Mouse (Mus musculus): ENCODE results near the gene Gm10100. TPM values are rescaled to one million over a fixed set of nuclear protein-coding genes. Genes with fewer than 3 reads are reported as not detected.
"Not testable (repeated sequence)": the region's sequence is repeated elsewhere in the genome, so short reads cannot be mapped to it uniquely, and the experiment has no call there.

Gm10100 gene
- polyA plus RNA-seq, 1 experiment from 2014 or later = not detected

DNA sequence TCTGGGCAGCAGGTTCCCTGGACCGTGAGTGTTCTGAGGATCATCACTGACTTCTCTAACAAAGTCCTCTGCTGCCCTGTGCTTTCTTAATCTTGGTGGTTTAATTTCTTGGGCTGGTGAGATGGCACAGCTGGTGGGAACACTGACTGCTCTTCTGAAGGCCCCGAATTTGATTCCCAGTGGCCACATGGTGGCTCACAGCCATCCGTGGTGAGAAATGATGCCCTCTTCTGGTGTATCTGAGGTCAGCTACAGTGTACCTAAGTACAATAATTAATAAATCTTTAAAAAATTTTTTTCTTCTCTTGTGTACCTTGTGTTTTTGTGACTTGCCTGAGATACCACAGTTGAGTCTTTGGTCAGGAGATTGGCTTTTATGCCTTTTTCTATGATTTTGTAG, 26.0 kb downstream of the Gm10100 start:
- H3K36me3 ChIP-seq (ENCODE audit: insufficient read depth); ATAC-seq (ENCODE audit: insufficient read depth); H3K9ac ChIP-seq; H3K27ac ChIP-seq (ENCODE audit: low read depth); H3K9me3 ChIP-seq (ENCODE audit: low read depth, low read length); H3K4me3 ChIP-seq (ENCODE audit: low read depth, low read length); H3K27me3 ChIP-seq (ENCODE audit: insufficient read depth, low read length); H3K4me1 ChIP-seq (ENCODE audit: insufficient read depth); H3K4me2 ChIP-seq: not testable (repeated sequence)
- peak; percentile 21 for DNase-seq
- WGBS = 47% methylated on average over 3 of the region's 3 CpGs
- TF ChIP-seq CTCF (IDR thresholded peaks at IDR 0.05; ENCODE audit: low read depth) = 0 out of 2 replicates have a peak, but pooled peaks have one; percentile 14

DNA sequence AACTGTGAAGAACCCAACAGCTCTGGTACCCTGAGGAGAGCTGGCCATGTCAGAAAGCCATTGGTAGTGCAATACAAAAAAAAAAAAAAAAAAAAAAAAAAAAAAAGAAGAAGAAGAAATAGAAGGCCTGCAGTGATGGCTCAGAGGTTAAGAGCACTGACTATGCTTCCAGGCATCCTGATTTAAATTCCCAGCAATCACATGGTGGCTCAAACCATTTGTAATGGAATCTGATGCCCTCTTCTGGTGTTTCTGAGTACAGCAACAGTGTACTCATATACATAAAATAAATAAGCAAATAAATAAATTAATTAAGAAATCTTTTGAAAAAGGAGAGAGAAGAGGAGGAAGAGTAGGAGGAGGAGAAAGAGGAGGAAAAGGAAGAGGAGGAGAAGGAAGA, 27.2 kb downstream of the Gm10100 start:
- Histone ChIP-seq H3K36me3 (ENCODE audit: insufficient read depth) (no peaks in the 10 kb centered on the region), H3K4me3 (ENCODE audit: low read depth, low read length) (no peak overlapping the region), H3K4me2 (no peak overlapping the region), H3K27ac (ENCODE audit: low read depth) (no peak overlapping the region), H3K4me1 (ENCODE audit: insufficient read depth) (no peaks in the 10 kb centered on the region), H3K27me3 (ENCODE audit: insufficient read depth, low read length) (no peaks in the 10 kb centered on the region), H3K9me3 (ENCODE audit: low read depth, low read length) (no peaks in the 10 kb centered on the region), H3K9ac (no peak overlapping the region)
- DNase-seq (peak; percentile 10), ATAC-seq (ENCODE audit: insufficient read depth) (no peak)
- no peak for TF ChIP-seq CTCF (IDR thresholded peaks at IDR 0.05; ENCODE audit: low read depth)

DNA sequence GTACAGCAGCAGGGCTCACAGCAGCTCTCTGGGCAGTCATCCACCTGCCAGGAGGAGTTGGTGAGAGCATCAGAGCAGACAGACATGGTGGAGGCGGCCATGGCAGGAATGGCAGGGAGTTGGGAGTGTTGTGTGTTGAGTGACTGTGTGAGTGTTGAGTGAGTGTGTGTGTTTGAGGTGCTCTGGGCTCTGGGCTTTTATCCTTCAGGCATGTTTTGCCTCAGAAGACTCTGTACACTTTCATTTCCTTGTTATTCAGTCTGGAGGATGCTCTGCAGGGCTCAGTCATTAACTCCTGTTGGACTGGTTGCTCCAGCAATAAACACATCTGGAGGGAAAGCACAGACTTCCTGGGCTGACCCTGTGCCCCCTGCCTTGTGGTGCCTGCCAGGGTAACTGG, 33.3 kb downstream of the Gm10100 start, which contains the start of gene Gm3233:
TSS of gene Gm3233 (minus strand) at position 101 of the 400 bp plus-strand sequence.
- WGBS = no CpG with 5 or more reads among the region's 1 CpGs
- H3K36me3 ChIP-seq (ENCODE audit: insufficient read depth); H3K4me3 ChIP-seq (ENCODE audit: low read depth, low read length); H3K27me3 ChIP-seq (ENCODE audit: insufficient read depth, low read length); H3K4me1 ChIP-seq (ENCODE audit: insufficient read depth); H3K9me3 ChIP-seq (ENCODE audit: low read depth, low read length); H3K9ac ChIP-seq; ATAC-seq (ENCODE audit: insufficient read depth); H3K4me2 ChIP-seq; H3K27ac ChIP-seq (ENCODE audit: low read depth); DNase-seq: not testable (repeated sequence)

DNA sequence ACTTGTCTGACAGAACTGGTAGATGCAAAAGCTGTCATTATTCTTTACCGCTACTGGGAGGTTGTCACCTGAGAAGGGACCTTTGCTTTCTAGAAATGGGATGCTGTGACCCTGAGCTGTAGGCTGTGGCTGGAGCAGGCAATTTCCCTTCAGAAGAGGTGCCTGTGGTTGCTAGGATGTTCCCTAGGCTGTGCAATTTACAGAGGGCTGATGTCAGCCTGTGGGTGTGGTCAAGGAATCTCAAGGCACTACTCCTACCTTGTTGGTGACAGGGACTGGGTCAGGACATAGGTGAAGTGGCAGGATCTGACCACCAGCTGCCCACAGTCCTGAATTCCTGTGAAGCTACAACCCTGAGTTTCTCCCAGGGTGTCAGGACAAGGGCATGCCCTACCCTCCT, 43.4 kb downstream of the Gm10100 start:
- H3K27ac ChIP-seq (ENCODE audit: low read depth) = no peak overlapping the region
- no peaks in the 10 kb centered on the region for H3K36me3 ChIP-seq (ENCODE audit: insufficient read depth)
- H3K4me3 ChIP-seq (ENCODE audit: low read depth, low read length) = no peak overlapping the region
- 64% methylated on average over 1 of the region's 1 CpGs for WGBS
- no peak overlapping the region for H3K9ac ChIP-seq
- ATAC-seq (ENCODE audit: insufficient read depth) (no peak), DNase-seq (no peak)
- H3K27me3 ChIP-seq (ENCODE audit: insufficient read depth, low read length) = no peaks in the 10 kb centered on the region
- no peak overlapping the region for H3K4me2 ChIP-seq
- H3K4me1 ChIP-seq (ENCODE audit: insufficient read depth) = no peaks in the 10 kb centered on the region
- no peaks in the 10 kb centered on the region for H3K9me3 ChIP-seq (ENCODE audit: low read depth, low read length)
- no peak for TF ChIP-seq CTCF (IDR thresholded peaks at IDR 0.05; ENCODE audit: low read depth)

DNA sequence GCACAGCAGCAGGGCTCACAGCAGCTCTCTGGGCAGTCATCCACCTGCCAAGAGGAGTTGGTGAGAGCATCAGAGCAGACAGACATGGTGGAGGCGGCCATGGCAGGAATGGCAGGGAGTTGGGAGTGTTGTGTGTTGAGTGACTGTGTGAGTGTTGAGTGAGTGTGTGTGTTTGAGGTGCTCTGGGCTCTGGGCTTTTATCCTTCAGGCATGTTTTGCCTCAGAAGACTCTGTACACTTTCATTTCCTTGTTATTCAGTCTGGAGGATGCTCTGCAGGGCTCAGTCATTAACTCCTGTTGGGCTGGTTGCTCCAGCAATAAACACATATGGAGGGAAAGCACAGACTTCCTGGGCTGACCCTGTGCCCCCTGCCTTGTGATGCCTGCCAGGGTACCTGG, 44.9 kb downstream of the Gm10100 start, which contains the start of gene Gm3238:
TSS of gene Gm3238 (minus strand) at position 101 of the 400 bp plus-strand sequence.
- H3K4me2 ChIP-seq; H3K9me3 ChIP-seq (ENCODE audit: low read depth, low read length); H3K36me3 ChIP-seq (ENCODE audit: insufficient read depth); H3K9ac ChIP-seq; H3K4me1 ChIP-seq (ENCODE audit: insufficient read depth); ATAC-seq (ENCODE audit: insufficient read depth); DNase-seq; H3K27ac ChIP-seq (ENCODE audit: low read depth); H3K27me3 ChIP-seq (ENCODE audit: insufficient read depth, low read length); H3K4me3 ChIP-seq (ENCODE audit: low read depth, low read length): not testable (repeated sequence)
- 50% methylated on average over 1 of the region's 1 CpGs for WGBS

DNA sequence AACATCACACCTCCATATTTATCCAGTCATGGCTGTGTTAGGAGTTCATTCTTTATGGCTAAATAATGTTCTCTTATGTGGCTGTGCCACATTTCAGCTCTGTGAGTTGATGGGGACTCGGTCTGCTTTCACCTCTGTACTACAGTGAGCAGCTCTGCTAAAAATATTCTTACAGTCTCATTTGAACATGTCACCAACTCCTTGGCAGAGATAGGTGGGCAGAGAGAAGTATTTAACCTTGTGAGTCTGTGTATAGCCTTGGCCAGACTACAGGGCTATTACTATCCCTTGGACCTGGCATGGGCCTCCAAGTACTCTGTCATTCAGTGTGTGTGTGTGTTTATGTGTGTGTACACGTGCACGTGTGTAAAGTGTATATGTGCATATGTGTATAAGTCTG, 45.9 kb downstream of the Gm10100 start:
- H3K9me3 ChIP-seq (ENCODE audit: low read depth, low read length); H3K4me3 ChIP-seq (ENCODE audit: low read depth, low read length); DNase-seq; H3K4me2 ChIP-seq; H3K9ac ChIP-seq; H3K4me1 ChIP-seq (ENCODE audit: insufficient read depth); H3K27me3 ChIP-seq (ENCODE audit: insufficient read depth, low read length); H3K27ac ChIP-seq (ENCODE audit: low read depth); H3K36me3 ChIP-seq (ENCODE audit: insufficient read depth); ATAC-seq (ENCODE audit: insufficient read depth): not testable (repeated sequence)
- WGBS = 71% methylated on average over 1 of the region's 3 CpGs

Other genes starting within 250 kb of the Gm10100 start
- gene Fam207a, start 210.7 kb upstream of the Gm10100 start, polyA plus RNA-seq (2014; fragmentation: Nextera tagmentation; extraction: Ambion mirVana) = 38.4 and 43.8 TPM in 2 replicates
- 2.0 and 3.0 TPM in 2 replicates for gene Itgb2, start 196.2 kb upstream of the Gm10100 start, polyA plus RNA-seq (2014; fragmentation: Nextera tagmentation; extraction: Ambion mirVana)
- gene Pttg1ip, start 144.8 kb upstream of the Gm10100 start, polyA plus RNA-seq (2014; fragmentation: Nextera tagmentation; extraction: Ambion mirVana) = 109 and 112 TPM in 2 replicates
- 329 and 337 TPM in 2 replicates for gene Sumo3, start 120.4 kb upstream of the Gm10100 start, polyA plus RNA-seq (2014; fragmentation: Nextera tagmentation; extraction: Ambion mirVana)
- gene Gm49325, start 120.3 kb upstream of the Gm10100 start, polyA plus RNA-seq (2014; fragmentation: Nextera tagmentation; extraction: Ambion mirVana) = 3.0 and 3.5 TPM in 2 replicates
- 47.9 and 50.9 TPM in 2 replicates for gene Ube2g2, start 104.2 kb upstream of the Gm10100 start, polyA plus RNA-seq (2014; fragmentation: Nextera tagmentation; extraction: Ambion mirVana)
- 0.11 and 0.22 TPM in 2 replicates for gene Tspear, start 39.9 kb upstream of the Gm10100 start, polyA plus RNA-seq (2014; fragmentation: Nextera tagmentation; extraction: Ambion mirVana)
- gene Gm19402, start 35.7 kb upstream of the Gm10100 start, polyA plus RNA-seq (2014; fragmentation: Nextera tagmentation; extraction: Ambion mirVana) = not detected in 2 replicates
- not detected in 2 replicates for gene Gm9508, start 29.3 kb upstream of the Gm10100 start, polyA plus RNA-seq (2014; fragmentation: Nextera tagmentation; extraction: Ambion mirVana)
- not detected in 2 replicates for gene Gm10272, start 19.9 kb upstream of the Gm10100 start, polyA plus RNA-seq (2014; fragmentation: Nextera tagmentation; extraction: Ambion mirVana)
- gene Gm10024, start 15.0 kb upstream of the Gm10100 start, polyA plus RNA-seq (2014; fragmentation: Nextera tagmentation; extraction: Ambion mirVana) = not detected in 2 replicates
- gene Gm10142, start 10.7 kb upstream of the Gm10100 start, polyA plus RNA-seq (2014; fragmentation: Nextera tagmentation; extraction: Ambion mirVana) = not detected in 2 replicates
- gene Krtap12-1, start 5.9 kb upstream of the Gm10100 start, polyA plus RNA-seq (2014; fragmentation: Nextera tagmentation; extraction: Ambion mirVana) = not detected in 2 replicates
- gene Gm18596, start 16.2 kb downstream of the Gm10100 start, polyA plus RNA-seq (2014; fragmentation: Nextera tagmentation; extraction: Ambion mirVana) = not detected in 2 replicates
- not detected in 2 replicates for gene Gm9736, start 24.9 kb downstream of the Gm10100 start, polyA plus RNA-seq (2014; fragmentation: Nextera tagmentation; extraction: Ambion mirVana)
- not detected in 2 replicates for gene Gm3233, start 33.2 kb downstream of the Gm10100 start, polyA plus RNA-seq (2014; fragmentation: Nextera tagmentation; extraction: Ambion mirVana)
- not detected in 2 replicates for gene Gm3238, start 44.8 kb downstream of the Gm10100 start, polyA plus RNA-seq (2014; fragmentation: Nextera tagmentation; extraction: Ambion mirVana)
- gene Gm7138, start 50.5 kb downstream of the Gm10100 start, polyA plus RNA-seq (2014; fragmentation: Nextera tagmentation; extraction: Ambion mirVana) = not detected in 2 replicates
- not detected in 2 replicates for gene Gm3250, start 56.1 kb downstream of the Gm10100 start, polyA plus RNA-seq (2014; fragmentation: Nextera tagmentation; extraction: Ambion mirVana)
- gene Gm7137, start 61.7 kb downstream of the Gm10100 start, polyA plus RNA-seq (2014; fragmentation: Nextera tagmentation; extraction: Ambion mirVana) = not detected in 2 replicates
- gene Gm9639, start 68.6 kb downstream of the Gm10100 start, polyA plus RNA-seq (2014; fragmentation: Nextera tagmentation; extraction: Ambion mirVana) = not detected in 2 replicates
- not detected in 2 replicates for gene Gm19668, start 72.6 kb downstream of the Gm10100 start, polyA plus RNA-seq (2014; fragmentation: Nextera tagmentation; extraction: Ambion mirVana)
- gene Gm9507, start 85.4 kb downstream of the Gm10100 start, polyA plus RNA-seq (2014; fragmentation: Nextera tagmentation; extraction: Ambion mirVana) = not detected in 2 replicates
- not detected in 2 replicates for gene Gm2696, start 88.2 kb downstream of the Gm10100 start, polyA plus RNA-seq (2014; fragmentation: Nextera tagmentation; extraction: Ambion mirVana)
- not detected in 2 replicates for gene Krtap10-4, start 100.6 kb downstream of the Gm10100 start, polyA plus RNA-seq (2014; fragmentation: Nextera tagmentation; extraction: Ambion mirVana)
- not detected in 2 replicates for gene Krtap10-10, start 109.5 kb downstream of the Gm10100 start, polyA plus RNA-seq (2014; fragmentation: Nextera tagmentation; extraction: Ambion mirVana)
- gene Gm36176, start 120.3 kb downstream of the Gm10100 start, polyA plus RNA-seq (2014; fragmentation: Nextera tagmentation; extraction: Ambion mirVana) = not detected in 2 replicates
- not detected in 2 replicates for gene Gm10318, start 126.4 kb downstream of the Gm10100 start, polyA plus RNA-seq (2014; fragmentation: Nextera tagmentation; extraction: Ambion mirVana)
- not detected in 2 replicates for gene Gm3285, start 135.5 kb downstream of the Gm10100 start, polyA plus RNA-seq (2014; fragmentation: Nextera tagmentation; extraction: Ambion mirVana)
- gene Lrrc3, start 176.1 kb downstream of the Gm10100 start, polyA plus RNA-seq (2014; fragmentation: Nextera tagmentation; extraction: Ambion mirVana) = 3.4 and 4.2 TPM in 2 replicates
- 0.09 and 0.63 TPM in 2 replicates for gene Trpm2, start 244.1 kb downstream of the Gm10100 start, polyA plus RNA-seq (2014; fragmentation: Nextera tagmentation; extraction: Ambion mirVana)